Mouse (Mus musculus) hindbrain, embryonic 16.5 days (tissue): ENCODE results near the gene Tmc6. TPM values are rescaled to one million over a fixed set of nuclear protein-coding genes. Genes with fewer than 3 reads are reported as not detected.

ENCODE experiments used
- ATAC-seq: fragments of 200-750 bp; cut with Nextera tagmentation; 2 replicates; pipeline ENCODE4 v1.8.0; 2017; ENCODE audit warnings: moderate TSS enrichment, moderate library complexity
- H3K27ac ChIP-seq: fragments of 300-500 bp; sonication (generic); 2 replicates; pipeline ENCODE4 v1.5.1; 2014; ENCODE audit warnings: low read depth, mild to moderate bottlenecking, control low read depth, low read length, moderate library complexity
- H3K27me3 ChIP-seq: fragments of 300-500 bp; sonication (generic); replicated peaks from 2 replicates; pipeline ENCODE4 v1.6.1; 2014; ENCODE audit warnings: low read length; ENCODE audit not compliant: control insufficient read depth, insufficient read depth
- H3K36me3 ChIP-seq: fragments of 300-500 bp; sonication (generic); 2 replicates; pipeline ENCODE4 v1.6.1; 2014; ENCODE audit warnings: mild to moderate bottlenecking, low read length, moderate library complexity, mixed read lengths; ENCODE audit not compliant: control insufficient read depth, insufficient read depth
- H3K4me1 ChIP-seq: fragments of 300-500 bp; sonication (generic); 2 replicates; pipeline ENCODE4 v1.6.1; 2014; ENCODE audit warnings: low read depth, low read length; ENCODE audit not compliant: control insufficient read depth, insufficient read depth
- H3K4me2 ChIP-seq: fragments of 300-500 bp; sonication (generic); 2 replicates; pipeline ENCODE4 v1.6.1; 2014; ENCODE audit warnings: mild to moderate bottlenecking, low read length, control low read depth, moderate library complexity
- H3K4me3 ChIP-seq: fragments of 300-500 bp; sonication (generic); 2 replicates; pipeline ENCODE4 v1.5.1; 2014; ENCODE audit warnings: mild to moderate bottlenecking, low read length, control low read depth, moderate library complexity
- H3K9ac ChIP-seq: fragments of 300-500 bp; sonication (generic); 2 replicates; pipeline ENCODE4 v1.6.1; 2014; ENCODE audit warnings: low read depth, mild to moderate bottlenecking, control low read depth, low read length, moderate library complexity
- H3K9me3 ChIP-seq: fragments of 300-500 bp; sonication (generic); 2 replicates; pipeline ENCODE4 v1.6.1; 2014; ENCODE audit warnings: mild to moderate bottlenecking, low read length, moderate library complexity; ENCODE audit not compliant: control insufficient read depth
- WGBS: fragments of 180-500 bp; shearing (Covaris S2); extraction: QIAGEN DNeasy Blood & Tissue Kit; methylation state at CpG from one replicate; pipeline ENCODE4 v1.1.7; 2014; 5-methylcytosine and 5-hydroxymethylcytosine counted together
- polyA plus RNA-seq: library from polyadenylated mRNA; unstranded; fragments of >200 nt; fragmentation: Nextera tagmentation; extraction: Ambion mirVana; gene quantifications from 2 replicates; pipeline ENCODE4 v1.2.1, GENCODE M21; 2015

The Tmc6 gene
- polyA plus RNA-seq, 1 experiment from 2014 or later: 6.4 TPM

DNA sequence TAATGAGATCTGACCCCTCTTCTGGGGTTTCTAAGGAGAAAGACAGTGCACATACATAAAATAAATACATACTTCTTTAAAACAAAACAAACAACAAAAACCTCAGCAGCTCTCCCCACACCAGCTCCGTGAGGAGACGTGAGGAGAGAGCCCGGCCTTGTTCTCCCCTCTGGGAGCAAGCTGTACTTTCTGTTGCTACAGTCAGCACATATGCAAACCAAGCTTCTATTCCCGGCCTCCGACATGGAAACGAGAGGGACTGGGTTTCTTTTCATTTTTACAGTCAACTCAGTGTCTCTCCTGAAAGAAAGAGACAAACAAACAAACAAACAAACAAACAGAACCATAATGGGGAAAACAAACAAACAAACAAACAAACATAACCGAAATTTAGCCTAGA lies 18.0 kb upstream of the Tmc6 start:
- no peaks in the 10 kb centered on the region for H3K9me3 ChIP-seq
- H3K9ac ChIP-seq: no peak overlapping the region
- WGBS: 81% methylated on average over 7 of the region's 7 CpGs
- H3K4me1 ChIP-seq: no peaks in the 10 kb centered on the region
- ATAC-seq: no peak
- H3K36me3 ChIP-seq: no peaks in the 10 kb centered on the region
- no peaks in the 10 kb centered on the region for H3K27me3 ChIP-seq
- no peak overlapping the region for H3K4me2 ChIP-seq
- no peak overlapping the region for H3K27ac ChIP-seq
- H3K4me3 ChIP-seq: no peak overlapping the region

DNA sequence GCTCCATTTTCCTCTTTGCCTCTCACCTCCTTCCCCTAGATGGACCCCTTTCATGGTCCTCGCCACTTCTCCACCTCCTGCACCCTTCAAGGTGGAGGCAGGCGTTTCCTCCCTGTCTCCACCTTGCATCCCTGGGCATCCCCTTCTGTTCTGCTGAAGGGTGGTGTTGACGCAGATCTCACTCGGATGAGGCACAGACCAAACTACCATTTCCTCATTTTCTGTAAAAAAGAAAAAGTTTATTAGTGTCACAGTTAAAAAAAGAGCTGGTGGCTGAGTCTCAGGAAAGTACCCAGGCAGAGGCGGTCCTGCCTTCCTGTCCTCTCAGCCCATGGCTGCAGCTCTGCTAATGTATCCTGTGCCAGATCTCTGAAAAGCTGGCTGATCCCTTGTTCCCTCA lies 17.2 kb upstream of the Tmc6 start:
- Histone ChIP-seq H3K36me3 (no peaks in the 10 kb centered on the region), H3K9ac (no peak overlapping the region), H3K4me1 (no peaks in the 10 kb centered on the region), H3K4me3 (no peak overlapping the region), H3K4me2 (no peak overlapping the region), H3K27me3 (no peaks in the 10 kb centered on the region), H3K9me3 (no peaks in the 10 kb centered on the region), H3K27ac (no peak overlapping the region)
- no peak for ATAC-seq
- 75% methylated on average over 5 of the region's 5 CpGs for WGBS

DNA sequence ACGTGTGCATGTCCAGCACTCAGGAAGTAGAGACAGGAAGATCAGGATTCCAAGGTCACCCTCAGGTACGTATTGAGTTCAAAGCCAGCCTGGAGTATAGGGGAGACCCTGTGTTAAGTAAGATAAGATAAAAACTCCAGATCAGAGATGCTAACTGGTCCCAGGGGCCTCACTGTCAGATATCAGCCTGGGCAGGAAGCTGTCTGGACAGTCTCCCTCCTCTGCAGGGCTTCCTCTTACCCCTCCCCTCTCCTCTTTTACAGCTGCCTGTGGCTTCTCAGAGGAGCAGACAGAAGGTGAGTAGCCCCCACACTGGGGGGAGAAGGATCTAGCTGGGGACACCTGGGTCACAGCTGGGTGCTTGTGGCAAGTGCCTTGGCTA lies 16.2 kb upstream of the Tmc6 start:
- no peak overlapping the region for H3K9ac ChIP-seq
- H3K36me3 ChIP-seq: no peaks in the 10 kb centered on the region
- H3K9me3 ChIP-seq: no peaks in the 10 kb centered on the region
- no peak overlapping the region for H3K4me2 ChIP-seq
- H3K27me3 ChIP-seq: no peaks in the 10 kb centered on the region
- no peak overlapping the region for H3K27ac ChIP-seq
- 46% methylated on average over 2 of the region's 2 CpGs for WGBS
- ATAC-seq: no peak
- no peak overlapping the region for H3K4me3 ChIP-seq
- H3K4me1 ChIP-seq: no peaks in the 10 kb centered on the region

DNA sequence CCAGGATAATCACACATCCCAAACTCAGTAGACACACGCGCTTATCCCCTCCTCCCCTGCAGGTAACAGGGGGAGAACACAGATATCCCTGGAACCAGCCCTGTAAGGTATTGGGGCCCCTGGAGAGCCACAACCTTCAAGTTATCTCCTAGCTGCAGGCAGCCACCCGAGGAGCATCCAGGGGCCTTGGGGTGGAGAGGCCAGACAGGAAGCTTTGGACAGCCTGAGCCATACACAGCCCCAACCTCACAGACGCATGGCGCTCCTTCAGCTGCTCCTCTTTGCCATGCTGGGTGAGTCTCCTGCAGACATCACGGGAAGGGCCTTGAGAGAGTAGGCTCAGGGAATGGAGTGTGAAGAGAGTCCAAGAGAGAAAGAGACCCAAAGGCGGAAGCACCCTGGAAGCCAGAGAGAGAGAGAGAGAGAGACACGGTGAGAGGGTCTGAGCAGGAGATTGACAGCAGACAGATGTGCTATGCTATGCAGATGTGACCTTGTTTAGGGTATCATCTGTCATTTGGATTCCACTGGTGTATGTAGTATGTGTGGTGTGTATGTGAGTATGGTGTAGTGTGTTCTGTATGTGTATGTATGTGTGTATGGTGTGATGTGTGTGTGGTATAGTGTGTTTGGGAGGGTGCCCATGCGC lies 15.6 kb upstream of the Tmc6 start, which contains the start of gene 6030468B19Rik:
Gene 6030468B19Rik, plus strand, starts transcription at position 150 of the 649 bp plus-strand sequence.
- Histone ChIP-seq H3K9me3 (no peaks in the 10 kb centered on the region), H3K4me2 (no peak within 1 kb of the TSS), H3K9ac (no peak within 1 kb of the TSS), H3K36me3 (no peaks in the 10 kb centered on the region), H3K27me3 (no peaks in the 10 kb centered on the region), H3K4me3 (no peak within 1 kb of the TSS), H3K4me1 (no peaks in the 10 kb centered on the region), H3K27ac (no peak within 1 kb of the TSS)
- ATAC-seq: no peak
- WGBS: 71% methylated on average over 9 of the region's 9 CpGs

DNA sequence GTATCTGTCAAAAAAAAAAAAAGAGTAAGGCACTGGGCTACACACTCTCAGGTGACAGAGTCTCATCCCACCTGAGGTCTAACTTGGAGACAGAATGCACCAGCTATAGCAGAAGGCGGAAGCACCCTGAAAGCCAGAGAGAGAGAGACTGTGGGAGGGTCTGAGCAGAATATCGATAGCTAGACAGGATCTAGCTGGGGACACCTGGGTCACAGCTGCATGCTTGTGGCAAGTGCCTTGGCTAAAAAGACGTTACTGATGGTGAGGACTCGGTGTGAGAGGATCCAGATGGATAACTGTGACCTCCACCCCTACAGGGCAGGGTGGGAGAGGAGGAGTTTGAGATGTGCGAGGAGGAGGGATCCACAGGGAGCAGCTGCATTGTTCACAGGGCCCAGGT lies 15.0 kb upstream of the Tmc6 start:
- H3K4me2 ChIP-seq: no peak overlapping the region
- H3K9ac ChIP-seq: no peak overlapping the region
- no peaks in the 10 kb centered on the region for H3K9me3 ChIP-seq
- no peak overlapping the region for H3K4me3 ChIP-seq
- 36% methylated on average over 5 of the region's 5 CpGs for WGBS
- peaks cover under 1% of the 10 kb centered on the region; the same call in 1 of the 2 replicates for H3K27me3 ChIP-seq
- H3K4me1 ChIP-seq: no peaks in the 10 kb centered on the region
- ATAC-seq: no peak
- no peaks in the 10 kb centered on the region for H3K36me3 ChIP-seq
- no peak overlapping the region for H3K27ac ChIP-seq

DNA sequence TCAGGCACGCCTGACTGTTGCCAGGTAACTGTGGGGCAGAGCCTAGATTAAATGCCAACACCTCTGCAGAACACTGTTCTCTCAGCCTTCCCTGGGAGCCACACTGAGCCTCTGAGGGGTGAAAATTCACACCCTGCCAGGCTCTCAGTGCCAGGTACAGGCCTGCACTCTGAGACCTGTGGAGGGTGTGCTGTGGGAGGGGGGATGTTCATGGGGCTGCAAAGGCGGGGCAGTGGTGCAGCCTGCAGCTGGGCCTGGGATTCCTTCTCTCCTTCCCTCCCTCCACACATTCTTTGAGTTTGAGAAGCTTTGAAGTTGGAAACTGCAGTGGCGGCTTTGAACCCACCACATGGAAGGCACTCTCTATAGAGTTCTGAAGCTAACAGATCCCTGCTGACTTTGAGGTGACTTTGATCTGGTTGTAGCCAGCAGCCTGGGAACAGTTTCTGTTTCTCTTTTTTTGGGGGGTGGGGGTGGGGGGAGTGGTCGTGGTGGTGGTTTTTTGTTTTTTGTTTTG lies 12.1 kb upstream of the Tmc6 start:
- no peaks in the 10 kb centered on the region for H3K36me3 ChIP-seq
- peaks cover 10% of the 10 kb centered on the region; the same call in 1 of the 2 replicates for H3K27me3 ChIP-seq
- H3K4me1 ChIP-seq: no peaks in the 10 kb centered on the region
- 56% methylated on average over 4 of the region's 4 CpGs for WGBS
- H3K27ac ChIP-seq: no peak overlapping the region
- no peak overlapping the region for H3K9ac ChIP-seq
- no peak overlapping the region for H3K4me3 ChIP-seq
- H3K9me3 ChIP-seq: no peaks in the 10 kb centered on the region
- ATAC-seq: no peak
- no peak overlapping the region for H3K4me2 ChIP-seq

DNA sequence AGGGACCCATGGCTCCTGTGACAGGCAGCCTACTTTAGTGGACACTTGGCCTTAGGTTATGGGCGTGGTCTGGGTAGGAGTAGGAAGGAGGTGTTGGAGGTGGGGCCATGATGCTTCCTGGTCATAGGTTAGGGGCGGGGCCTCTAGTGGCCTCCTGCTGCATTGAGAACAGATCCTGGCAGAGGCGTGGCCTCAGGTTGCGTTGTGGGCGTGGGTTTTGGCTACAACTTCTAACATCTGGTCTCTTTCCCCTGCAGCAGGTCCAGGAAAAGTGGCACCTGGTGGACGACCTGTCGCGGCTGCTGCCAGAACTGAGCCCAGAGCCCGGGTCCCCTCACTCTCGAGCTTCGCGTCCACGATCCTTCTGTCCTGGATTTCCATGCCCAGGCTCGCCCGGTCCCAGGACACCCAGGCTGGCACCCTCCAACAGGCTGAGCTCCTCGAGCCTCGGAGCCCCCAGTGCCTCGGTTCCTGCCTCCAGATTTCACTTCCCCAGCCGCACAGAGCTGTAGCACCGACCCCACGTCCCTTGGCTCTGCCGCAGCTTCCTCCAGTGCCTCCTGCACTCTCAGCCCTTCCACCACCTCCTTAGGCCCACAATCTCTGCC lies 10.4 kb upstream of the Tmc6 start:
- Histone ChIP-seq H3K9ac (no peak overlapping the region), H3K36me3 (no peaks in the 10 kb centered on the region), H3K4me1 (no peaks in the 10 kb centered on the region), H3K9me3 (no peaks in the 10 kb centered on the region), H3K4me3 (no peak overlapping the region), H3K27me3 (peaks cover 10% of the 10 kb centered on the region; the same call in 1 of the 2 replicates), H3K4me2 (no peak overlapping the region), H3K27ac (no peak overlapping the region)
- 13% methylated on average over 22 of the region's 22 CpGs for WGBS
- no peak for ATAC-seq

DNA sequence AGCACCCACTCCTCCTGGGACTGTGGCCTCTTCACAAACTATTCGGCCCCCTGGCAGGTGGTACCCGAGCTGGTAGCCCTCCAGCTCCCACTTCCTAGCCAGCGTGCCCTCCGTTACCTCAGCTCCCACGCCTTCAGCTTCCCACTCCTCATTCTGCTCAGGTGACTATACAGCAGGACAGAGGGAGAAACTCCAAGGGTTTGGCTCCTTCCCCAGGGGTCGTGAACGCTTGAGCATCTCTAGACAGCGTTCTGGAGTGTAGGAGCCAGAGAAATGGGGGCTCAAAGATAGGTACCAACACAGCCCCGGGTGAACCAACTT lies 9.4 kb upstream of the Tmc6 start:
- H3K4me1 ChIP-seq: no peaks in the 10 kb centered on the region
- H3K4me3 ChIP-seq: no peak overlapping the region
- 81% methylated on average over 9 of the region's 9 CpGs for WGBS
- ATAC-seq: no peak
- no peaks in the 10 kb centered on the region for H3K9me3 ChIP-seq
- peaks cover 10% of the 10 kb centered on the region; the same call in 1 of the 2 replicates for H3K27me3 ChIP-seq
- H3K27ac ChIP-seq: no peak overlapping the region
- H3K9ac ChIP-seq: no peak overlapping the region
- H3K4me2 ChIP-seq: no peak overlapping the region
- no peaks in the 10 kb centered on the region for H3K36me3 ChIP-seq

DNA sequence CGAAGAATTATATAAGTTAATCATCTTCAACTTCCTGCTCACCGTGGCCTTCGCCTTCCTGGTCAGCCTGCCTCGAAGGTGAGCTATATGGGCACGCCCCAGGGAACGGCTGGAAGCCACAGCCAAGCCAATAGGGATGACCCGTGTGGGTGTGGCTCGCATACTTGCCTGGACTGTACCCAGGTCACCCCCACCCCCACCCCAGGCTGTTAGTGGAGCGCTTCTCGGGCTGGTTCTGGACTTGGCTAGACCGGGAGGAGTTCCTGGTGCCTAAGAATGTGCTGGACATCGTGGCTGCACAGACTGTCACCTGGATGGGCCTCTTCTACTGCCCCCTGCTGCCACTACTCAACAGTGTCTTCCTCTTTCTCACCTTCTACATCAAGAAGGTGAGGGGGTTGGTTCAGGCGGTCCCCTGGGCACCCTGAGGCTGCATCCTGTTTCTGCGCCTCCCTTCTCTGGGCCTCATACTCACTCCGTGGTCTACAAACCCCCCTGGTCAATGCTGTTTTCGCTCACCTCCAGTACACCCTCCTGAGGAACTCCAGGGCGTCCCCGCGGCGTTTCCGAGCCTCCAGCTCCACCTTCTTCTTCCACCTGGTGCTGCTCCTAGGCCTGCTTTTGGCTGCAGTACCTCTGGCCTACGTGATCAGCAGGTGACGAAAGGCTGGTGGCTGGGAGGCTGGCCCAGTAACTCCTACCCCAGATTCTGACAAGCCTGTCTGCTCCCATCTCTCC lies 8.9 kb upstream of the Tmc6 start:
- Histone ChIP-seq H3K4me3 (no peak overlapping the region), H3K4me1 (no peaks in the 10 kb centered on the region), H3K9me3 (no peaks in the 10 kb centered on the region), H3K27me3 (peaks cover 10% of the 10 kb centered on the region; the same call in 1 of the 2 replicates), H3K4me2 (peak overlapping the region; percentile 30), H3K9ac (no peak overlapping the region), H3K36me3 (no peaks in the 10 kb centered on the region), H3K27ac (no peak overlapping the region)
- WGBS: 36% methylated on average over 23 of the region's 23 CpGs
- no peak for ATAC-seq
